Mouse (Mus musculus): ENCODE data around the gene Eif4a2. TPM values are rescaled to one million over a fixed set of nuclear protein-coding genes. Genes with fewer than 3 reads are reported as not detected.

Eif4a2 gene
- total RNA-seq, 2 experiments from 2014 or later, result 405 to 416 TPM

DNA sequence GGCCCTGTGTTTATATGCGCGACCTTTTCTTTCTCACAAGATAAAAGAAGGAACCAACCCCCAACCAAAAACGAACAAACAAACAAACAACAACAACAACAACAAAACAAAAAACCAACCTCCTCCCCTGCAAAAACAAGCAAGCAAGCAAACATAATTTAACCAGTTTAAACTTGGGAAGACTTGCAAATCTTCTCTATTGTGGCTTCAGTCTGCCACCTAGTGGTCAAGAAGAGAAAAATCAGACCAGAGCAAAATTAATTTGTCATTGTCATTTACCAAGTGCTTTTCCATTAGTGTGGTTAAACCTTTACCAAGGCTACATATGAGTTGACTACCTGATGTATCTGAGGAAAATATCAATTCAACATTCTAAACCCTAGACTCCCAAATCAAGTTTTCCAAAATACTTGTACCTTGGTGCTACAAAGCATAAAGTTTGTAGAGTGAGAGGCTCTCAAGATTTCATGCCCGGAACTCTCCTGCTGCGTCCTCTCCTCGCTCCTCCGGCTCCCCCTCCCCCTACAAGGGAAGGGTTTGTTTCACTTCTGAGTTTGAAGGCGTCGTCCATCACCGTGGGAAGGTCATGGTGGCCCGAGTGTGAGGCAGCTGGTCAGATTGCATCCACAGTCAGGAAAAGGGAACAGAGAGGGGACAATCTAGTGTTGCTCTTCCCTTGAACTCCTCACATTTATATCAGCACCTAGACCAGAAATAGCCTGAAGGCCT, 28.3 kb downstream of the Eif4a2 start:
- DNase-seq (ENCODE audit: low spot score), result peak; percentile 13

DNA sequence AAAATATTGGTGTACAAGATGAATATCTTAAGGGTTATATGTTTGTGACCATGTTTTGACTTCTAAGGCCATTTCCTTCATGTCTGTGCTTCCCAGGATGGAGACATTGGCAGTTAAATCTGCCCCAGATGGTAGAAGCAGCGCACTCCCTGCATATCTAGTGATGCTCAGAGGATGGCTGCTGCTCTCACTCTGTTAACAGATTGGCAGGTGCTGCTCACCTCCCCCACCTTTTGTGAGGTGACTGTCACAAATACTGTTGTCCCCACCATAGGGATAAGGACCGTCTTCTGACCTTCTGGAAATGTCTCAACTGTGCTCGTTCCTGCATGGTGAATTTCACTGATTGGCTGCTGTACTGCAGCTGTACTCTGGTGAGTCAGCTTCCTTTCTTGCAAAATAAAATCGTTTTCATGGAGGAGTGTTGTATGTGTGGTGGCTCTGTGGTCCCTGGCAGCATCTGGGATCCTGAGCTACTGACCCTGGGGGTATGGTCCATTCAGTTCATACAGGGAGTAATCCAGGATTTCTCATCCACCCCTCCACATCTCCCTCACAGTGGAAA, 29.2 kb downstream of the Eif4a2 start:
- DNase-seq (ENCODE audit: low spot score), result no peak

DNA sequence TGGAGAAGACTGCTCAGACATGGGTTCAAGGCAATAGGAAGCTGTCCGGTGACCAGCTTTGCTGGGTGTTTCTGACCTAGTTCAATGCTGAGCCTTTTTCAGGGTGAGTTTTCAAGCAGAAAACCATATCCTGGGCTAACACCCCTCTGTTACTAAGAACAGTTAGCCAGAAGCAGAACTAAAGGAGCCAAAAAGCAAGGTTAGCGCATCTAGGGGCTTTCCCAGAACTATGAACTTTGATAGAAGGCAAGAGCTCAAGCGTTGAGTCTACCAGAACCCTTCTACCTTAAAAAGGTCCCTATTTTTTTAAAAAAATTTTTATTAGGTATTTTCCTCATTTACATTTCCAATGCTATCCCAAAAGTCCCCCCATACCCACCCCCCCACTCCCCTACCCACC, 33.7 kb downstream of the Eif4a2 start:
- no peak for DNase-seq (ENCODE audit: low spot score)

DNA sequence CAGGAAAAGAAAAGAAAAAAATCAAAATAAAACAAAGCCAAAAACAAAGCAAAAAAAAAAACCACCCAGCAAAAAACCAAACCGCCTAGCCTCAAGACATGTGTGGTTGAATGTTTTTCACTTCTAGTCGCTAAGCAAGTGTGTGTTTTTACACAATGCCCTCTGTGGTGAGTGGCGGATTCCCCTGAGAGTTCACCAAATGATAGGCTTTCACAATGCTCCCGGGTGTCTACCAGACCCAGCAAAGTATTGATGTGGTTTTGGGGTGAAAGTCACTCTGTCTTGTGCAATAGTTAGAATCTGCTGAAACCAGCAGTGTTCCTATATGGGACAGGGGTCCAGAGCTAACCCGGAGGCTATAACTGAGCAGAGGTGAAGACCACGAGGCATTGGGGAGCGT, 37.1 kb downstream of the Eif4a2 start:
- DNase-seq (ENCODE audit: low spot score), result no peak

- no peak for DNase-seq (ENCODE audit: low spot score)
These were observed 38.0 kb downstream of the Eif4a2 start for GRCm38 (mm10) chr16:23145211-23145610.

DNA sequence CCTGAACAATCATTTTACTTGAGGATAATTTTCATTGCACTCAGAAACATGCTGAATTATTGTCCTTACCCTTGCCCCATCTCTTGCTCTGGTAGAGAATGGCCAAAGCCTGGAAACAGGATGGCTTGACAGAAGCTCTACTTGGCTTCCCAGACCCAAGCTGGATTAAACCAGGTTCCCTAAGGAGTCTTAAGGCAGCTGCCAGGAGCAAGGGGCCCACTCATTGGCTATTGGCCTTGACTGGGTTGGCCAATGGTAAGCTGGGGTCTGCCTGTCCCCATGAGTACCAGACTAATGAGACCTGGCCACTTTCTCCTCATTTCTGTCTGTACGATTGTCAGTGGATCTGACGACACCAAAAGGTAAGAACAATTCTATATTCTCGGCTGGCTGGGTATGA, 39.0 kb downstream of the Eif4a2 start, which contains the start of gene Adipoq:
TSS of gene Adipoq (plus strand) at position 257 of the 400 bp plus-strand sequence.
- no peak for DNase-seq (ENCODE audit: low spot score)

DNA sequence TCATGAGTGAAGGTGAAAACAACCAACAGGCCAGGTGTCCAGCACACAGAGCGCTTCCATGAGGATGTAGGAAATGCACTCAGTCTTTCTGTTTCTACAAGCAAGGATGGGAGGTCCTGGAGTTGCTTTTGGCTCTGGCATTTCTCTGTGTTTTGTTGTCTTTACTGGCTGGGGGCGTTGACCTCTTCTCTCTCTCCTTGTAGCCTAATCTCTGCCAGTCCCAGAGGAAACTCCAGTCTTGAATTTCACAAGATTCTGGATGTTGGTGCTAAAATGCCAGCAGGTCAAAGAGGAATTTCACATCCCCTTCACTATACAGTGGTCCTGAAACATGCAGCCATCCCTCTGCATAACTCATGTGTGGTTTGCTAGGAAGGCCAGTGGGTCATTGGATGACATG, 41.7 kb downstream of the Eif4a2 start:
- DNase-seq (ENCODE audit: low spot score), result no peak

- no peak for DNase-seq (ENCODE audit: low spot score)
These were observed 42.2 kb downstream of the Eif4a2 start for GRCm38 (mm10) chr16:23149396-23149795.

- peak; percentile 39 for DNase-seq (ENCODE audit: low spot score)
These were observed 44.2 kb downstream of the Eif4a2 start for GRCm38 (mm10) chr16:23151423-23151822.

DNA sequence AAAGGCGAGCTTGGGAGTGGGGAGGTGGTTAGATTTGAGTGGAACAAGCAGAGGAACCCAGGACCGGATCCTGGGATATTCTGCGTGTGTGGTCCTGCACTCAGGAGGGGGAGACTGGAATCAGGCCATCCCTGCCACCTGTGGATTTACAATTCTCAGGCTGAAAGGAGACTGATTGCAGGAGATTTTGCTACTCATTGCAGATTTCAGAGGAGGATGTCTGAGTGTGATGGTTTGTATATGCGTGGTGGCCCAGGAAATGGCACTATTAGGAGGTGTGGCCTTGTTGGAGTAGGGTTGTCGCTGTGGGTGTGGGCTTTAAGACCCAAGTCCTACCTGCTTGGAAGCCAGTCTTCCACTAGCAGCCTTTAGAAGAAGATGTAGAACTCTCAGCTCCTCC, 47.0 kb downstream of the Eif4a2 start:
- no peak for DNase-seq (ENCODE audit: low spot score)

- DNase-seq (ENCODE audit: low spot score), result no peak
These were observed 49.8 kb downstream of the Eif4a2 start for GRCm38 (mm10) chr16:23157013-23157412.

- no peak for DNase-seq (ENCODE audit: low spot score)
These were observed 51.0 kb downstream of the Eif4a2 start for GRCm38 (mm10) chr16:23158292-23158691.

DNA sequence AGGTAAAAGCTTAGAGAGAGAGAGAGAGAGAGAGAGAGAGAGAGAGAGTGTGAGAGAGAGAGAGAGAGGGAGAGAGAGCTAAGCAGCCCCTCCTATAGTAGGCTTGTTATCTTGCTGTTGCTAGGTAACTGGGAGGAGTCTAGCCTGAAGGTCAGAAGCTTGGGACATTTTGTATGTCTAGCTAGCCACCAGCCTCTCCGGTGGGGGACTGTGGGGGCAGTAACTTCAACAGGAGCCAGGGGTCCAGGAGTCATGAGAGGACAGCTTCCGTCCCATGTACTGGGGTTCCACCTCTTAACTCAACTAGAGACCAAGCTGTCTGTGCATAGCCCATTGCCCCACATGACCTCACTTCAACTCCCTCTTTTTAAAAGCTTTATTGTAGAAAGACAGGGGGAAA, 51.7 kb downstream of the Eif4a2 start:
- no peak for DNase-seq (ENCODE audit: low spot score)

DNA sequence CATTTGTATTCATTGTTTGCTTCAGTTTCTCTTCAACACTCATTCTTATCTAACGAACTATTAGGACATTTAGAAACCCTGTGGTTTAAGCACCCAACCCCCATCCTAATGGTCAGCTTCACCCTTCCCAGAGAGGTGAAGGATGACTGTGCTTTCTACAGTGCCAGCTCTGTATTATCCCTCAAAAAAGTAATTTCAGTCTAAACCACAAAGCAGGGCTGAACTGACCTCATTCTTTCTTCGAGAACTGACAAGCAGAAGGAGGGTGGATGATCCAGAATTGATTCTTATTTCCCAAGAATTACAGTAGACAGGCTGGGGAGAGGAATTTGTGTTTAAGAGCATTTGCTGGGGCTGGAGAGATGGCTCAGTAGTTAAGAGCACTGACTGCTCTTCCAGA, 52.5 kb downstream of the Eif4a2 start:
- no peak for DNase-seq (ENCODE audit: low spot score)

DNA sequence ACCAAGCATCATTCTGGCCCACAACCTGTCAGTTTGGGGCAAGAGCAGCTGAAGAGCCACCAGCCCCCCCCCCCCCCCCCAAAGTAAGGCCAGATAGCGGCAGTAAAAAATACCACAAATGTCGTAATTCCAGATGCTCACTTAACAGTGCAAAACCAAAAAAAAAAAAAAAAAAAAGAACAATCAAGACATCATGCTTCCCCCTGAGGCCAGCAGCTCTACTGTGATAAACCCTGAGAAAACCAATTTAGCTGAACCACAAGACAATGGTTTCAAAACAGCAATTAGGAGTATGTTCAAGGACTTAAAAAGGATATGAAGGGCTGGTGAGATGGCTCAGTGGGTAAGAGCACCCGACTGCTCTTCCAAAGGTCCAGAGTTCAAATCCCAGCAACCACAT, 54.9 kb downstream of the Eif4a2 start:
- no peak for DNase-seq (ENCODE audit: low spot score)

Small RNA genes lying within 50 kb of the gene (microRNA-seq; reads per million reads assigned to microRNA genes)
- not detected for gene Gm49346

Other genes starting within 250 kb of the Eif4a2 start
- gene Tbccd1, start 249.8 kb upstream of the Eif4a2 start, total RNA-seq (2021), result 1 to 10 TPM; 7.2 to 7.9 TPM
- 10 to 100 TPM; 36.7 to 37.4 TPM for gene Dnajb11, start 249.6 kb upstream of the Eif4a2 start, total RNA-seq (2021)
- gene Ahsg, start 216.2 kb upstream of the Eif4a2 start, total RNA-seq (2021), result 1 to 10 TPM in 1 of 2 experiments, not detected in 1; 1.8 TPM
- gene Fetub, start 189.1 kb upstream of the Eif4a2 start, total RNA-seq (2021), result under 1 TPM in 1 of 2 experiments, not detected in 1; 0.45 TPM
- under 1 TPM in 1 of 2 experiments, not detected in 1; 0.21 TPM for gene Hrg, start 156.4 kb upstream of the Eif4a2 start, total RNA-seq (2021)
- under 1 TPM in 1 of 2 experiments, not detected in 1; 0.25 TPM for gene Kng2, start 78.0 kb upstream of the Eif4a2 start, total RNA-seq (2021)
- gene Kng1, start 49.6 kb upstream of the Eif4a2 start, total RNA-seq (2021), result under 1 TPM in 1 of 2 experiments, not detected in 1; 0.74 TPM
- 1 to 10 TPM; 7.1 to 7.5 TPM for gene Rfc4, start 20.3 kb downstream of the Eif4a2 start, total RNA-seq (2021)
- gene Adipoq, start 39.1 kb downstream of the Eif4a2 start, total RNA-seq (2021), result 10 to 100 TPM; 10.9 to 32.0 TPM
- gene St6gal1, start 117.3 kb downstream of the Eif4a2 start, total RNA-seq (2021), result 1 to 10 TPM; 3.6 to 4.7 TPM

Data from gastrocnemius, adult 18-20 months (tissue).